In the genomic region with DNA sequence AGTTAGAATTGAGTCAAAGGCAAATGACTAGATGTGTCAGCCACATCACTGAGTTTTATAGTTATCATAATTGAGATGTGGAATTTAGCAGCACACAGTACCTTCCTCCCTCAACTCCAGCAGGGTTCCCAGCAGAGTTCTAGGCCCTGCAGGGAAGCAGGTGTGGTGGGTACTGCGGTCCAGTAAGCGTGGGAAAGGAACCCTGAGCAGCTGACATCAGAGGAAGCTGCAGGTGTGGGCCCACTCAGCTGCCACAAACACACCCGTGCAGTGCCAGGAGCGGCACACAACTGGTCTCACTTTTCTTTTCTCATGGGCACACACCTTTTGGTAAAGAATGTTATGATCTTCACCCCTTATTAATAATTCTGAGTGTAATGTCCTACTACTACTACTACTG, we compare ENCODE assay signal across 19 mouse cellular contexts. TPM values are rescaled to one million over a fixed set of nuclear protein-coding genes. Genes with fewer than 3 reads are reported as not detected.
DNase-seq lines count a peak whose midpoint lies in the region; ATAC-seq and TF ChIP-seq lines count a peak whose summit lies in the region.
"Had no signal": no experiment of that assay in that cellular context is flagged by ENCODE, and none has a peak within 500 bp of the region (broad histone marks: within the 10 kb centered on the region; RNA-seq: fewer than 3 reads in every experiment).

No protein-coding gene starts in this region.

- H3K4me2 ChIP-seq in heart, embryonic 16.5 days (ENCODE audit: low read depth, low read length): no peak overlapping the region
- no peak overlapping the region for H3K4me2 ChIP-seq in myocyte (ENCODE audit: low read depth)
- H3K4me2 ChIP-seq in forebrain, embryonic 12.5 days: no peak overlapping the region
- H3K4me2 ChIP-seq: hindbrain, embryonic 15.5 days had no signal

- H3K4me3 ChIP-seq in heart, embryonic 16.5 days (ENCODE audit: low read length): no peak overlapping the region
- H3K4me3 ChIP-seq in heart, embryonic 10.5 days: no peak overlapping the region
- H3K4me3 ChIP-seq in myocyte: no peak overlapping the region
- no peak overlapping the region for H3K4me3 ChIP-seq in thymus, adult 2 months (ENCODE audit: control insufficient read depth, insufficient read depth, low read length)
- H3K4me3 ChIP-seq in forebrain, embryonic 12.5 days (replicated peaks): no peak overlapping the region
- H3K4me3 ChIP-seq in cerebellum, adult 2 months (replicated peaks; ENCODE audit: insufficient read depth, low read depth, low read length): no peak overlapping the region
- H3K4me3 ChIP-seq: embryonic facial prominence, embryonic 10.5 days; gastrocnemius, adult 2 months; hindbrain, embryonic 15.5 days had no signal

- no peak for TF ChIP-seq POLR2A in myocyte (IDR thresholded peaks at IDR 0.05; ENCODE audit: insufficient read length, low read depth)
- no peak for TF ChIP-seq POLR2A in thymus, adult 2 months (IDR thresholded peaks at IDR 0.05; ENCODE audit: control insufficient read depth, extremely low read depth, insufficient read depth, low read length, poor library complexity)
- TF ChIP-seq POLR2A in cerebellum, adult 2 months (IDR thresholded peaks at IDR 0.05; ENCODE audit: borderline replicate concordance, insufficient read depth, low read length): no peak

- WGBS in heart, embryonic 16.5 days: 84% methylated on average over 4 of the region's 4 CpGs
- 81% methylated on average over 4 of the region's 4 CpGs for WGBS in heart, embryonic 10.5 days
- 7% methylated on average over 4 of the region's 4 CpGs for WGBS in thymus, adult 2 months
- 92% methylated on average over 4 of the region's 4 CpGs for WGBS in forebrain, embryonic 12.5 days
- 82% methylated on average over 4 of the region's 4 CpGs for WGBS in cerebellum, adult 2 months

- no peaks in the 10 kb centered on the region for H3K9me3 ChIP-seq in heart, embryonic 16.5 days (replicated peaks; ENCODE audit: control insufficient read depth, low read length)
- no peaks in the 10 kb centered on the region for H3K9me3 ChIP-seq in heart, embryonic 10.5 days
- H3K9me3 ChIP-seq in forebrain, embryonic 12.5 days: no peaks in the 10 kb centered on the region
- H3K9me3 ChIP-seq: embryonic facial prominence, embryonic 10.5 days; hindbrain, embryonic 15.5 days had no signal

- no peak overlapping the region for H3ac ChIP-seq in myocyte (ENCODE audit: control insufficient read depth, insufficient read length)

- TF ChIP-seq CTCF in thymus, adult 2 months (IDR thresholded peaks at IDR 0.05; ENCODE audit: borderline replicate concordance, control insufficient read depth, extremely low read depth, insufficient read depth, low read length, poor library complexity): no peak
- TF ChIP-seq CTCF in cerebellum, adult 2 months (IDR thresholded peaks at IDR 0.05; ENCODE audit: borderline replicate concordance, insufficient read depth, low read depth, low read length): no peak

- no peak for DNase-seq in heart, embryonic 10.5 days (ENCODE audit: low spot score)
- peak; percentile 75 for DNase-seq in thymus, adult 2 months
- peak; percentile 76 for DNase-seq in thymus, postnatal 25 days
- no peak for DNase-seq in right cerebral cortex, postnatal 25 days
- DNase-seq in cerebellum, adult 2 months: no peak
- DNase-seq: adrenal gland, postnatal 25 days; cerebellum, adult 18-20 months; gastrocnemius, adult 2 months; gastrocnemius, postnatal 25 days; heart, postnatal 14 days had no signal

- no peak overlapping the region; the same call in 1 of the 2 replicates for H3K27ac ChIP-seq in heart, embryonic 16.5 days (ENCODE audit: low read length)
- H3K27ac ChIP-seq in heart, embryonic 10.5 days: no peak overlapping the region
- H3K27ac ChIP-seq in thymus, adult 2 months (ENCODE audit: control insufficient read depth, insufficient read depth, low read length): peak overlapping the region; percentile 49; the same call in 1 of the 2 replicates
- H3K27ac ChIP-seq in forebrain, embryonic 12.5 days: no peak overlapping the region
- no peak overlapping the region for H3K27ac ChIP-seq in cerebellum, adult 2 months (ENCODE audit: insufficient read depth, low read length)
- H3K27ac ChIP-seq: embryonic facial prominence, embryonic 10.5 days; gastrocnemius, adult 2 months; hindbrain, embryonic 15.5 days had no signal

- no peak overlapping the region for H3K9ac ChIP-seq in heart, embryonic 16.5 days (ENCODE audit: low read length)
- no peak overlapping the region for H3K9ac ChIP-seq in forebrain, embryonic 12.5 days
- H3K9ac ChIP-seq: hindbrain, embryonic 15.5 days had no signal

- no peaks in the 10 kb centered on the region for H3K79me2 ChIP-seq in myocyte (ENCODE audit: control insufficient read depth, insufficient read depth)

- no peaks in the 10 kb centered on the region for H3K27me3 ChIP-seq in heart, embryonic 16.5 days (ENCODE audit: control insufficient read depth, insufficient read depth, low read length)
- H3K27me3 ChIP-seq in heart, embryonic 10.5 days (ENCODE audit: insufficient read depth, poor library complexity, severe bottlenecking): no peaks in the 10 kb centered on the region
- H3K27me3 ChIP-seq in myocyte (ENCODE audit: control insufficient read depth, insufficient read depth, insufficient read length): peaks cover 15% of the 10 kb centered on the region
- H3K27me3 ChIP-seq in thymus, adult 2 months (ENCODE audit: control insufficient read depth, insufficient read depth, low read length): no peaks in the 10 kb centered on the region
- no peaks in the 10 kb centered on the region for H3K27me3 ChIP-seq in forebrain, embryonic 12.5 days
- no peaks in the 10 kb centered on the region; the same call in 1 of the 2 replicates for H3K27me3 ChIP-seq in cerebellum, adult 2 months (ENCODE audit: control insufficient read depth, insufficient read depth, low read length)
- H3K27me3 ChIP-seq: hindbrain, embryonic 15.5 days had no signal

- peaks cover under 1% of the 10 kb centered on the region; the same call in 1 of the 2 replicates for H3K36me3 ChIP-seq in heart, embryonic 16.5 days (ENCODE audit: control insufficient read depth, insufficient read depth)
- H3K36me3 ChIP-seq in heart, embryonic 10.5 days: peaks cover 16% of the 10 kb centered on the region; the same call in 1 of the 2 replicates
- H3K36me3 ChIP-seq in myocyte (ENCODE audit: control insufficient read depth, insufficient read depth): no peaks in the 10 kb centered on the region
- H3K36me3 ChIP-seq in thymus, adult 2 months (ENCODE audit: control insufficient read depth, insufficient read depth, low read length): peaks cover 19% of the 10 kb centered on the region
- peaks cover 2% of the 10 kb centered on the region; the same call in 1 of the 2 replicates for H3K36me3 ChIP-seq in forebrain, embryonic 12.5 days (replicated peaks)
- H3K36me3 ChIP-seq: hindbrain, embryonic 15.5 days had no signal

- peak; percentile 72; the same call in 1 of the 2 replicates for ATAC-seq in heart, embryonic 16.5 days (replicated peaks; ENCODE audit: extremely low read depth, insufficient read depth, low FRiP score)
- ATAC-seq in forebrain, embryonic 12.5 days (ENCODE audit: low FRiP score): no peak
- ATAC-seq: intestine, embryonic 16.5 days had no signal

- H3K4me1 ChIP-seq in heart, embryonic 16.5 days (ENCODE audit: control insufficient read depth, insufficient read depth, low read length): peaks cover 4% of the 10 kb centered on the region
- 0 out of 2 replicates have a peak, but pooled peaks cover 5% of the 10 kb centered on the region for H3K4me1 ChIP-seq in heart, embryonic 10.5 days
- H3K4me1 ChIP-seq in thymus, adult 2 months (replicated peaks; ENCODE audit: control insufficient read depth, insufficient read depth, low read length): peaks cover 21% of the 10 kb centered on the region
- H3K4me1 ChIP-seq in forebrain, embryonic 12.5 days: no peaks in the 10 kb centered on the region
- H3K4me1 ChIP-seq in cerebellum, adult 2 months (ENCODE audit: control insufficient read depth, insufficient read depth, low read length): no peaks in the 10 kb centered on the region; the same call in 1 of the 2 replicates
- H3K4me1 ChIP-seq: embryonic facial prominence, embryonic 10.5 days had no signal

TF ChIP-seq in myocyte, 11 proteins besides CTCF, POLR2A, EP300 and RAD21 (continues in another document):
- TF ChIP-seq USF1 (IDR thresholded peaks at IDR 0.05; ENCODE audit: low read depth) (no peak), MYOD1 (IDR thresholded peaks at IDR 0.05; ENCODE audit: control insufficient read depth in 1 of 3, insufficient read length in 2 of 3, low read depth in 2 of 3) (peak in 2 of 3 experiments; percentile 1 to 21), POLR2AphosphoS2 (IDR thresholded peaks at IDR 0.05; ENCODE audit: insufficient read length, low read depth) (no peak)

RNA-seq across cellular contexts. Expression of a gene that starts 22.0 kb away (rescaled TPM):
- polyA plus RNA-seq in heart, embryonic 16.5 days (2015; fragmentation: Nextera tagmentation; extraction: Ambion mirVana): 35.6 and 44.4 TPM in 2 replicates
- 25.7 and 33.4 TPM in 2 replicates for polyA plus RNA-seq in heart, embryonic 10.5 days (2016; fragmentation: Nextera tagmentation; extraction: Ambion mirVana)
- polyA plus RNA-seq in myocyte (2012; fragmentation: generic; extraction: Trizol): 11.4 TPM
- polyA plus RNA-seq in thymus, adult 2 months (2012; rRNA removed): 210 and 229 TPM in 2 replicates
- 8.5 and 9.6 TPM in 2 replicates for polyA plus RNA-seq in forebrain, embryonic 12.5 days (2016; fragmentation: Nextera tagmentation; extraction: Ambion mirVana)
- 39.2 and 40.9 TPM in 2 replicates for polyA plus RNA-seq in cerebellum, adult 2 months (2012; rRNA removed)

RNA-seq across cellular contexts. Expression of a gene that starts 25.2 kb away (rescaled TPM):
- polyA plus RNA-seq in heart, embryonic 16.5 days (2015; fragmentation: Nextera tagmentation; extraction: Ambion mirVana): not detected in 2 replicates
- polyA plus RNA-seq in heart, embryonic 10.5 days (2016; fragmentation: Nextera tagmentation; extraction: Ambion mirVana): not detected in 2 replicates
- not detected for polyA plus RNA-seq in myocyte (2012; fragmentation: generic; extraction: Trizol)
- polyA plus RNA-seq in thymus, adult 2 months (2012; rRNA removed): not detected in 2 replicates
- not detected in 2 replicates for polyA plus RNA-seq in forebrain, embryonic 12.5 days (2016; fragmentation: Nextera tagmentation; extraction: Ambion mirVana)
- polyA plus RNA-seq in cerebellum, adult 2 months (2012; rRNA removed): not detected in 2 replicates
- polyA plus RNA-seq: embryonic facial prominence, embryonic 10.5 days; embryonic facial prominence, embryonic 14.5 days; heart, embryonic 14.5 days; hindbrain, embryonic 11.5 days; hindbrain, embryonic 15.5 days; intestine, embryonic 16.5 days had no signal

RNA-seq across cellular contexts. Expression of a gene that starts 51.6 kb away (rescaled TPM):
- polyA plus RNA-seq in heart, embryonic 16.5 days (2015; fragmentation: Nextera tagmentation; extraction: Ambion mirVana): 86.7 and 87.0 TPM in 2 replicates
- polyA plus RNA-seq in heart, embryonic 10.5 days (2016; fragmentation: Nextera tagmentation; extraction: Ambion mirVana): 75.2 and 81.1 TPM in 2 replicates
- 66.6 TPM for polyA plus RNA-seq in myocyte (2012; fragmentation: generic; extraction: Trizol)
- polyA plus RNA-seq in thymus, adult 2 months (2012; rRNA removed): 37.5 and 45.2 TPM in 2 replicates
- polyA plus RNA-seq in forebrain, embryonic 12.5 days (2016; fragmentation: Nextera tagmentation; extraction: Ambion mirVana): 101 and 102 TPM in 2 replicates
- polyA plus RNA-seq in cerebellum, adult 2 months (2012; rRNA removed): 67.5 and 72.5 TPM in 2 replicates

RNA-seq across cellular contexts. Expression of a gene that starts 53.5 kb away (rescaled TPM):
- polyA plus RNA-seq in heart, embryonic 16.5 days (2015; fragmentation: Nextera tagmentation; extraction: Ambion mirVana): 9.7 and 9.9 TPM in 2 replicates
- polyA plus RNA-seq in heart, embryonic 10.5 days (2016; fragmentation: Nextera tagmentation; extraction: Ambion mirVana): 8.4 and 13.8 TPM in 2 replicates
- polyA plus RNA-seq in myocyte (2012; fragmentation: generic; extraction: Trizol): 0.06 TPM
- 5.1 TPM in 2 replicates for polyA plus RNA-seq in thymus, adult 2 months (2012; rRNA removed)
- 55.8 and 56.5 TPM in 2 replicates for polyA plus RNA-seq in forebrain, embryonic 12.5 days (2016; fragmentation: Nextera tagmentation; extraction: Ambion mirVana)
- polyA plus RNA-seq in cerebellum, adult 2 months (2012; rRNA removed): 22.4 and 23.7 TPM in 2 replicates

Comparison
In these comparisons a context has a peak if more than half of its experiments do, and no peak if none do; other contexts are left out.
1. DNase-seq: peak in thymus, adult 2 months (single experiment) and thymus, postnatal 25 days (single experiment); none in heart, embryonic 10.5 days (single experiment), right cerebral cortex, postnatal 25 days (single experiment) and cerebellum, adult 2 months (0 of 2).